In the genomic region with DNA sequence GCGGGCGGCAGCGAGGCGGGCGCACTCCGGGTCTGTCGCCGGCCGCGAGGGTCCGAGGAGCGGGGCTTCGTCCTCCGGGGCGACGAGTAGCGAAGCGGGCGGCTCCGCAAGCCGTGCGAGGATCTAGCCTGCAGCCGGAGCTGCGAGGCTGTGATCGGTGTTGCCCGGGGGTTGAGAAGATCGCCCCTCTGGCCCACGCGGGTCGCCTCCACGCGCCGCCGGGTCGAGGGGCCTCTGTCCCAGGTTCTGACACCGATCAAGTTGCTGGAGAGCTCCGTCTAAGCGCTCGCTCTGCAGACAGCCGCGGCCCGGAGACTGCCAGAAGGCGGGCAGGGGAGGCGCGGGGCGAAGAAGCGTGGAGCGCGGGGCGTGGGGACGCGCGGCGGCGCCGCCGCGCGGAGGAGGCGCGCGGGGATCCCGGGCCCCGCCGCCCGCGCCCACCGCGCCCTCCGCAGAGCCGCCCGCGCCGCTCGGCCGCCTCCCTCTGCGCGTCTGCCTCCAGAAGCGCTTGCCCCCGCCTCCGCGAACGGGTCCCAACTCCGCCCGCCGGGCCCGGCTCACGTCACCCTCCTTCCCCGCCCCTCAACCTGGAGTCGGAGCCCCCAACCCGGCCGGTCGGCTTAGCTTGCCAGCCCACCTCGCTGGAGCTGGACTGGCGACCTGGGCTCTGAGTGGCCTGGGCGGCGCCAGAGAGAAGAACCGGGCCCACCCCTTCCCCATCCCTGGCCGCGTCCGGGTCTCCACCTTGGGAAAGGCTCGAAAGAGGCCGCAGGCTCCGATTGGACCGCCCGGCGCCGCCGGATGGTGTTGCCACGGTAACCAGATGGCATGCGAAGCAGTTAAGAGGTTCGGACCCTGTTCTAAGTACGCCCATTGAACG, we compare ENCODE assay signal across 7 mouse cellular contexts. TPM values are rescaled to one million over a fixed set of nuclear protein-coding genes. Genes with fewer than 3 reads are reported as not detected.
DNase-seq lines count a peak whose midpoint lies in the region; ATAC-seq and TF ChIP-seq lines count a peak whose summit lies in the region.

A gene (minus strand): TSS at position 353 of the 880 bp plus-strand sequence.

- ATAC-seq in lung, embryonic 15.5 days (ENCODE audit: borderline replicate concordance, extremely low read depth, low FRiP score, low TSS enrichment), result no peak
- peak; percentile 55 for ATAC-seq in embryonic facial prominence, embryonic 11.5 days (replicated peaks; ENCODE audit: insufficient number of reproducible peaks, low FRiP score, low TSS enrichment, low read depth)
- ATAC-seq in hindbrain, embryonic 16.5 days, result peak; percentile 63
- ATAC-seq in liver, postnatal 0 days, result no peak
- no peak for ATAC-seq in stomach, embryonic 15.5 days (ENCODE audit: insufficient read depth, low FRiP score, low read depth)

- H3K27ac ChIP-seq in lung, embryonic 15.5 days, result no peak within 1 kb of the TSS
- H3K27ac ChIP-seq in embryonic facial prominence, embryonic 11.5 days (replicated peaks; ENCODE audit: low read depth, low read length), result no peak within 1 kb of the TSS
- peak within 1 kb of the TSS; percentile 83 for H3K27ac ChIP-seq in hindbrain, embryonic 16.5 days (ENCODE audit: low read depth, low read length)
- no peak within 1 kb of the TSS for H3K27ac ChIP-seq in liver, postnatal 0 days (ENCODE audit: low read depth)
- no peak within 1 kb of the TSS for H3K27ac ChIP-seq in stomach, embryonic 15.5 days

- TF ChIP-seq CTCF in liver, postnatal 0 days (IDR thresholded peaks at IDR 0.05; ENCODE audit: low read depth), result no peak

- no peak for DNase-seq in lung, postnatal 14 days
- DNase-seq in embryonic facial prominence, embryonic 11.5 days (ENCODE audit: low spot score), result peak; percentile 66
- no peak for DNase-seq in liver, postnatal 0 days
- DNase-seq in spleen, postnatal 14 days (ENCODE audit: low spot score in 2 of 2), result no peak

- under 1% methylated on average over 63 of the region's 114 CpGs for WGBS in lung, embryonic 15.5 days
- under 1% methylated on average over 101 of the region's 114 CpGs for WGBS in embryonic facial prominence, embryonic 11.5 days
- WGBS in hindbrain, embryonic 16.5 days, result under 1% methylated on average over 64 of the region's 114 CpGs
- under 1% methylated on average over 58 of the region's 114 CpGs for WGBS in liver, postnatal 0 days (ENCODE audit: insufficient replicate concordance)
- under 1% methylated on average over 101 of the region's 114 CpGs for WGBS in stomach, embryonic 15.5 days

- H3K4me2 ChIP-seq in lung, embryonic 15.5 days, result peak within 1 kb of the TSS; percentile 51
- peak within 1 kb of the TSS; percentile 90 for H3K4me2 ChIP-seq in embryonic facial prominence, embryonic 11.5 days (ENCODE audit: low read depth, low read length)
- H3K4me2 ChIP-seq in hindbrain, embryonic 16.5 days (ENCODE audit: low read length), result peak within 1 kb of the TSS; percentile 87
- 0 out of 2 replicates have a peak within 1 kb of the TSS, but pooled peaks have one; percentile 1 for H3K4me2 ChIP-seq in liver, postnatal 0 days (ENCODE audit: low read depth, low read length)
- H3K4me2 ChIP-seq in stomach, embryonic 15.5 days, result peak within 1 kb of the TSS; percentile 79

- H3K4me1 ChIP-seq in lung, embryonic 15.5 days, result peaks cover 14% of the 10 kb centered on the region; the same call in 1 of the 2 replicates
- H3K4me1 ChIP-seq in embryonic facial prominence, embryonic 11.5 days (ENCODE audit: control insufficient read depth, insufficient read depth, low read length), result peaks cover 13% of the 10 kb centered on the region
- H3K4me1 ChIP-seq in hindbrain, embryonic 16.5 days (ENCODE audit: control insufficient read depth, insufficient read depth, low read depth, low read length), result peaks cover 56% of the 10 kb centered on the region
- no peaks in the 10 kb centered on the region for H3K4me1 ChIP-seq in liver, postnatal 0 days (ENCODE audit: insufficient read depth)
- H3K4me1 ChIP-seq in stomach, embryonic 15.5 days, result peaks cover 15% of the 10 kb centered on the region

- TF ChIP-seq EP300 in liver, postnatal 0 days (IDR thresholded peaks at IDR 0.05; ENCODE audit: low read depth), result no peak

- H3K9me3 ChIP-seq in lung, embryonic 15.5 days, result no peaks in the 10 kb centered on the region
- H3K9me3 ChIP-seq in embryonic facial prominence, embryonic 11.5 days (replicated peaks; ENCODE audit: control insufficient read depth, low read length), result no peaks in the 10 kb centered on the region
- H3K9me3 ChIP-seq in hindbrain, embryonic 16.5 days (ENCODE audit: control insufficient read depth, low read length), result no peaks in the 10 kb centered on the region
- H3K9me3 ChIP-seq in liver, postnatal 0 days (ENCODE audit: low read length), result no peaks in the 10 kb centered on the region
- H3K9me3 ChIP-seq in stomach, embryonic 15.5 days, result no peaks in the 10 kb centered on the region

- H3K27me3 ChIP-seq in lung, embryonic 15.5 days, result peaks cover 83% of the 10 kb centered on the region
- H3K27me3 ChIP-seq in embryonic facial prominence, embryonic 11.5 days (ENCODE audit: control insufficient read depth, insufficient read depth, low read length), result peaks cover 51% of the 10 kb centered on the region
- 0 out of 2 replicates have a peak, but pooled peaks cover 2% of the 10 kb centered on the region for H3K27me3 ChIP-seq in hindbrain, embryonic 16.5 days (replicated peaks; ENCODE audit: control insufficient read depth, insufficient read depth, low read length)
- peaks cover 47% of the 10 kb centered on the region for H3K27me3 ChIP-seq in liver, postnatal 0 days (ENCODE audit: insufficient read depth, low read length)
- peaks cover 77% of the 10 kb centered on the region for H3K27me3 ChIP-seq in stomach, embryonic 15.5 days (replicated peaks)

- H3K36me3 ChIP-seq in lung, embryonic 15.5 days, result no peaks in the 10 kb centered on the region
- no peaks in the 10 kb centered on the region for H3K36me3 ChIP-seq in embryonic facial prominence, embryonic 11.5 days (replicated peaks; ENCODE audit: control insufficient read depth, insufficient read depth, low read depth, low read length)
- no peaks in the 10 kb centered on the region for H3K36me3 ChIP-seq in hindbrain, embryonic 16.5 days (ENCODE audit: control insufficient read depth, insufficient read depth, low read length)
- no peaks in the 10 kb centered on the region for H3K36me3 ChIP-seq in liver, postnatal 0 days (replicated peaks; ENCODE audit: insufficient read depth, low read length)
- H3K36me3 ChIP-seq in stomach, embryonic 15.5 days, result no peaks in the 10 kb centered on the region

- peak within 1 kb of the TSS; percentile 28 for H3K4me3 ChIP-seq in lung, embryonic 15.5 days
- H3K4me3 ChIP-seq in embryonic facial prominence, embryonic 11.5 days (ENCODE audit: low read depth, low read length), result peak within 1 kb of the TSS; percentile 47
- peak within 1 kb of the TSS; percentile 74 for H3K4me3 ChIP-seq in hindbrain, embryonic 16.5 days (ENCODE audit: low read length)
- H3K4me3 ChIP-seq in liver, postnatal 0 days (ENCODE audit: low read depth, low read length), result no peak within 1 kb of the TSS
- H3K4me3 ChIP-seq in stomach, embryonic 15.5 days (replicated peaks), result peak within 1 kb of the TSS; percentile 42

- no peak within 1 kb of the TSS for H3K9ac ChIP-seq in lung, embryonic 15.5 days
- H3K9ac ChIP-seq in embryonic facial prominence, embryonic 11.5 days (replicated peaks; ENCODE audit: low read length), result peak within 1 kb of the TSS; percentile 47
- peak within 1 kb of the TSS; percentile 89 for H3K9ac ChIP-seq in hindbrain, embryonic 16.5 days (ENCODE audit: low read depth, low read length)
- H3K9ac ChIP-seq in liver, postnatal 0 days (replicated peaks), result no peak within 1 kb of the TSS
- H3K9ac ChIP-seq in stomach, embryonic 15.5 days, result no peak within 1 kb of the TSS

RNA-seq across cellular contexts. Expression of the gene that starts here (rescaled TPM):
- polyA plus RNA-seq in lung, embryonic 15.5 days (2015; fragmentation: Nextera tagmentation; extraction: Ambion mirVana), result 0.06 and 0.28 TPM in 2 replicates
- polyA plus RNA-seq in embryonic facial prominence, embryonic 11.5 days (2014; fragmentation: Nextera tagmentation; extraction: Ambion mirVana), result 0.20 and 1.2 TPM in 2 replicates
- 14.3 and 15.0 TPM in 2 replicates for polyA plus RNA-seq in hindbrain, embryonic 16.5 days (2015; fragmentation: Nextera tagmentation; extraction: Ambion mirVana)
- polyA plus RNA-seq in liver, postnatal 0 days (2015; fragmentation: Nextera tagmentation; extraction: Ambion mirVana), result 0.11 TPM in 1 of 2 replicates, not detected in the other
- 0.45 and 0.69 TPM in 2 replicates for polyA plus RNA-seq in stomach, embryonic 15.5 days (2015; fragmentation: Nextera tagmentation; extraction: Ambion mirVana)

Comparison
In these comparisons a context has a peak if more than half of its experiments do, and no peak if none do; other contexts are left out.
1. ATAC-seq: peak in embryonic facial prominence, embryonic 11.5 days (single experiment) and hindbrain, embryonic 16.5 days (single experiment); none in lung, embryonic 15.5 days (single experiment), liver, postnatal 0 days (single experiment) and stomach, embryonic 15.5 days (single experiment).
2. H3K4me2 ChIP-seq: peak in every context shown above with its lines; median percentile 90 in embryonic facial prominence, embryonic 11.5 days; 87 in hindbrain, embryonic 16.5 days; 79 in stomach, embryonic 15.5 days; 51 in lung, embryonic 15.5 days; 1 in liver, postnatal 0 days.
3. H3K9ac ChIP-seq: peak in embryonic facial prominence, embryonic 11.5 days (single experiment) and hindbrain, embryonic 16.5 days (single experiment); none in lung, embryonic 15.5 days (single experiment), liver, postnatal 0 days (single experiment) and stomach, embryonic 15.5 days (single experiment).